Mouse (Mus musculus) embryonic facial prominence, embryonic 15.5 days (tissue): ENCODE measurements around the gene Sptbn4. TPM values are rescaled to one million over a fixed set of nuclear protein-coding genes. Genes with fewer than 3 reads are reported as not detected.

Source experiments
- ATAC-seq: fragments of 200-750 bp; cut with Nextera tagmentation; 2 replicates; pipeline ENCODE4 v1.8.0; 2017; ENCODE audit warnings: low read depth, moderate TSS enrichment; ENCODE audit not compliant: insufficient number of reproducible peaks, low FRiP score, low TSS enrichment
- H3K27ac ChIP-seq: fragments of 300-500 bp; sonication (generic); replicated peaks from 2 replicates; pipeline ENCODE4 v1.5.1; 2015; ENCODE audit warnings: mild to moderate bottlenecking, inconsistent platforms
- H3K27me3 ChIP-seq: fragments of 300-500 bp; sonication (generic); 2 replicates; pipeline ENCODE4 v1.6.1; 2015; ENCODE audit warnings: inconsistent platforms
- H3K36me3 ChIP-seq: fragments of 300-500 bp; sonication (generic); 2 replicates; pipeline ENCODE4 v1.6.1; 2015; ENCODE audit warnings: mild to moderate bottlenecking, inconsistent platforms
- H3K4me1 ChIP-seq: fragments of 300-500 bp; sonication (generic); 2 replicates; pipeline ENCODE4 v1.6.1; 2015; ENCODE audit warnings: inconsistent platforms
- H3K4me2 ChIP-seq: fragments of 300-500 bp; sonication (generic); replicated peaks from 2 replicates; pipeline ENCODE4 v1.6.1; 2015; ENCODE audit warnings: mild to moderate bottlenecking, inconsistent platforms
- H3K4me3 ChIP-seq: fragments of 300-500 bp; sonication (generic); replicated peaks from 2 replicates; pipeline ENCODE4 v1.5.1; 2015; ENCODE audit warnings: mild to moderate bottlenecking, inconsistent platforms
- H3K9ac ChIP-seq: fragments of 300-500 bp; sonication (generic); 2 replicates; pipeline ENCODE4 v1.6.1; 2015; ENCODE audit warnings: inconsistent platforms
- H3K9me3 ChIP-seq: fragments of 300-500 bp; sonication (generic); replicated peaks from 2 replicates; pipeline ENCODE4 v1.6.1; 2016; ENCODE audit warnings: inconsistent platforms
- WGBS: fragments of 180-500 bp; shearing (Covaris S2); methylation state at CpG from one replicate; pipeline ENCODE4 v1.1.7; 2015; 5-methylcytosine and 5-hydroxymethylcytosine counted together
- polyA plus RNA-seq: library from polyadenylated mRNA; unstranded; fragments of >200 nt; fragmentation: Nextera tagmentation; extraction: Ambion mirVana; gene quantifications from 2 replicates; pipeline ENCODE4 v1.2.1, GENCODE M21; 2015

Sptbn4 gene
- polyA plus RNA-seq, 1 experiment from 2014 or later = 0.85 TPM

DNA sequence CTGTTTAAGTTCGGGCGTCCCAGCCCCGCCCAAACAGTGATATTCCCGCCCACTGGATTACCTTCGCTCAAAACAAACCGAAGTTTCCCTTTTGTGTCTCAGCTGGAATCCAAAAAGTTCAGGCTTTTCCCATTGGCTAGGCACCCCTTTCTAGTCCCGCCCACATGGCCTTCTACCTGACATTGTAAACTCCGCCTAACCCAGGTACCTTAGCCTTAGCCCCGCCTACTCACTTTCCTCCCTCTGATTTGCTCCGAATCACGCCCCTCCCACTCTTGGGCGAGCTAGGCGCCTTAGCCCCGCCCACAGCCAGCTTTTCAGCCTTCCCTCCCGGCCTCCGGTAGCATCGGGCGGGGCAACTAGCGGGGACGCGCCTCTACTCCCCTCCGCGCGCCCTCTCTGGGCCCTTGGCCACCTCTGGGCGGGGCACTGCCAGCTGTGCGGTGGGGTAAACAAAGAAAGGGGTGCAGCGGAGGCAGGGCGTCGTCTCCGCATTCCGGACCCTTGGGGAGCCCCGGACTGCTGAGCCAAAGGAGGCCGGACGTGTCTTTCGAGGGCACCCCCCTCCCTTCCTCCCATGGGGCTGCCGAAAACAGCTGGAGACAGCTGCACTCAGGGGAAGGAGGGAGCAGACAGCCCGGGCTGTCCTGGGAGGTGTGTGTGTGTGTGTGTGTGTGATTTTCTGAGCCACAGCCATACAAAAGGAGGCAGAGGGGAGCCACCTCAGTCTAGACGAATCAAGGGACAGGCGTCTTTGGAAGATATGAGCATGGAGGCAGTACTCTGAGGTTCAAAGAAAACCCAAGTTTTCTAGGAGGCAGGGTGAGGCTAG is 116.6 kb downstream of the Sptbn4 start:
- Histone ChIP-seq H3K4me3 (peak overlapping the region; percentile 53), H3K36me3 (0 out of 2 replicates have a peak, but pooled peaks cover 9% of the 10 kb centered on the region), H3K4me1 (peaks cover 80% of the 10 kb centered on the region), H3K4me2 (peak overlapping the region; percentile 90), H3K9me3 (no peaks in the 10 kb centered on the region), H3K9ac (peak overlapping the region; percentile 12), H3K27ac (peak overlapping the region; percentile 87), H3K27me3 (peaks cover 52% of the 10 kb centered on the region)
- WGBS = under 1% methylated on average over 39 of the region's 39 CpGs
- peak; percentile 72 for ATAC-seq

DNA sequence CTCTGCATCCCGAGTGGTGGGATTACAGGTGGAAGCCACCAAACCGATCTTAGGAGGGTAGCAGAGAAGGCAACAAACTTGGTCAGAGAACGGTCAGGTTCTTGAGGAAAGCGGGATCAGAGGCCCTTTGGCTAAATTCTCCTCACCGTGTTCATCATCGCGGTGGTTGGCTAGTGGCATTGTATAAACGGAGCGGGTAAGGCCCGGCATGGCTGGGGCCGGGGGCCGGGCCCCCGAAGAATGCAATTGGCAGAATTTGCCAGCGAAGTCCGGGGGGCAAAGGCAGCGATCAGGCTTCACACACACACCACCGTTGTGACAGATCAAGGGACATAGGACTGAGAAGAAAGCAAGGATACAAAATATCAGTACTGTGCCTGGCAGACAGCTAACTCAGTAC is 117.5 kb downstream of the Sptbn4 start:
- Histone ChIP-seq H3K4me3 (peak overlapping the region; percentile 53), H3K27ac (no peak overlapping the region), H3K9me3 (no peaks in the 10 kb centered on the region), H3K36me3 (0 out of 2 replicates have a peak, but pooled peaks cover 9% of the 10 kb centered on the region), H3K4me2 (peak overlapping the region; percentile 90), H3K4me1 (peaks cover 79% of the 10 kb centered on the region), H3K9ac (no peak overlapping the region), H3K27me3 (peaks cover 57% of the 10 kb centered on the region)
- WGBS = 29% methylated on average over 17 of the region's 17 CpGs
- no peak for ATAC-seq

DNA sequence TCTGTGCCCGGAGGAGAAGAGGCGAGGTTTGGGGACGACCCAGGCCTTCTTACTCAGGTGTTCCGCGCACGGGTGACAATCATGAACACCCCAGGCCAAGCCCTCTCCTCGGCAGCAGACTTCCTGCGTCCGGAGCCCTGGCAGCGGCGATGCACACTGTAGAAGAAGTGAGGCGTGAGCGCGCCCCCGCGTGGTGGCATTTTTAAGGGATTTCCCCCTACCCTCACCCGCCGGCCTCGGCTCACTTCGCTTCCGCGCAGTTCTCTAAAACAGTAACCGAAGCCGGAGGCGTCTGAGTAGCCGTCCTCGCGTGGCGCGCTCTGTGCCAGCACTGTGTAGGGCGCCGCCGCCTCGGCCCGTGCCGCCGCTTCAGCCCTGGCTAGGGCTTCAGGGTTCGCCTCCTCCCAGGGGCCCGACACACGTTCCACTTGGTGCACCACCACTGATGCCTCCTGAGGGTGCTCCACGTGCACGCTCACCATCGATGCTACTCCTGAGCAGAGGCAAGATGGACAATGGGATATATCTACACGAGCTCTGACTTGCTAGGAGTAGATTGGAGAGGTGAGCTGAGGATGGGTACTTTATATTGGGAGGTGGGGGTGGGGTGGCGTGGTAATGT is 118.0 kb downstream of the Sptbn4 start:
- Histone ChIP-seq H3K27ac (no peak overlapping the region), H3K9me3 (no peaks in the 10 kb centered on the region), H3K4me3 (peak overlapping the region; percentile 53), H3K4me2 (peak overlapping the region; percentile 90), H3K27me3 (peaks cover 56% of the 10 kb centered on the region), H3K36me3 (0 out of 2 replicates have a peak, but pooled peaks cover 9% of the 10 kb centered on the region), H3K4me1 (peaks cover 74% of the 10 kb centered on the region), H3K9ac (no peak overlapping the region)
- WGBS = 3% methylated on average over 45 of the region's 45 CpGs
- ATAC-seq = 0 out of 2 replicates have a peak, but pooled peaks have one; percentile 4

DNA sequence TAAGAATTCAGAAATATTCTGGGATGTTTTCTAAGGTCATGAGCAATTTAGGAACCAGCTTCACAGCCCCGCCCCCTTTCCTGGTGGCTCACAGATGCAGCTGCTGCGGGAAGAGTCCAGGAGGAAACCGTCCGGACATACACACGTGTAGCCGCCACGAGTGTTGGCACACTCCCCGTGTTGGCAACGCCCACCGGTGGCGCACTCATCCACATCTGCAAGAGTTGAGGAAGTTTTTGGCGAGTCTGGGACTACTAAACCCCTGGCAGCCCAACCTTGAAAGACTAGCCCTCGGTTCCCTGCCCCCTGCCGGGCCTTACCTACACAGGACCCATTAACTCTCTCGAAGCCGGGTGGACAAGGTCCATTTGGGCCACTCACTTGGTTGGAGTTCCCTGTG is 118.8 kb downstream of the Sptbn4 start:
- Histone ChIP-seq H3K27ac (no peak overlapping the region), H3K4me1 (peaks cover 66% of the 10 kb centered on the region), H3K36me3 (0 out of 2 replicates have a peak, but pooled peaks cover 9% of the 10 kb centered on the region), H3K4me3 (0 out of 2 replicates have a peak overlapping the region, but pooled peaks have one; percentile 53), H3K4me2 (peak overlapping the region; percentile 90; the same call in 1 of the 2 replicates), H3K9ac (no peak overlapping the region), H3K27me3 (peaks cover 50% of the 10 kb centered on the region), H3K9me3 (no peaks in the 10 kb centered on the region)
- 36% methylated on average over 16 of the region's 16 CpGs for WGBS
- ATAC-seq = no peak

DNA sequence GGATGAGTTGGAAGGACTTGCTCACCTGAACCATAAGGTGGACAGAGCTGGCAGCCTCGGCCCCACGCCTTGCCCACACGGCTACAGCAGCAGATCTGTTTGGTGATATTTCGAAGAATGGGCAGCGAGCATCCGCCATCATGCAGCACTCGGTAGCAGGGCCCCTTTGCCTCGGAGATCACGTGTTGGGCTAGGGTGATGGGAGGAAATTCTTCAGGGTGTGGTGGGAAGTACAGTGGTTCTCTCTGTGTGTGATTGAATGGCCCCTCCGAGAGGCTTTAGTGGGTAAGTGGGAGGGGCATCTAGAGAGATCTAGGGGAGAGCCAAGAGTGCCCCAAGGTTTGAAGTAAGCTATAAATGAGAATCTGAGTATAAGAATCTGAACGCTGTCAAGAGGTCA is 119.3 kb downstream of the Sptbn4 start:
- Histone ChIP-seq H3K27me3 (peaks cover 50% of the 10 kb centered on the region), H3K4me1 (peaks cover 61% of the 10 kb centered on the region)
- ATAC-seq = no peak

DNA sequence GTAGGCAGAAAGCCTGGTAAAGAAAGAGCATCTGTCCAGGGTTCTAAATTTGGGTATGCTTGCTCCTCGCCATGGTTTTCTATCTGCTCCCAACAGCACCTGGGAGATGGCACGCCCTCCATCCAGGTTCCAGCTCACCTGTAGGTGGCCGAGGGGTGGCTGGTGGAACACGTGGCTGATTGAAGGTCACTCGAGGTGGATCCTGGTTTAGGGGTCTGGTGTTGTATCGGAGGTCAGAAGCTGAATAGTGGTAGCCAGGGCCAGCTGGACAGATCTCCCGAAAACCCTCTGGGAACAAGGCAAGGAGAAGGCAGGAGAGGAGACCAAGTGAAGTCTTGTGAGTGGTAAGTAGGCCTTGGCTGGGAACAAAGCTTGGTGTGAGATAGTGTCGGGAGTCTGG is 120.0 kb downstream of the Sptbn4 start:
- no peak overlapping the region for H3K27ac ChIP-seq
- H3K9me3 ChIP-seq = no peaks in the 10 kb centered on the region
- ATAC-seq = no peak
- 0 out of 2 replicates have a peak, but pooled peaks cover 9% of the 10 kb centered on the region for H3K36me3 ChIP-seq
- no peak overlapping the region for H3K4me3 ChIP-seq
- peaks cover 55% of the 10 kb centered on the region for H3K4me1 ChIP-seq
- H3K4me2 ChIP-seq = no peak overlapping the region
- H3K27me3 ChIP-seq = peaks cover 50% of the 10 kb centered on the region
- WGBS = 92% methylated on average over 8 of the region's 8 CpGs
- H3K9ac ChIP-seq = no peak overlapping the region

More for the DNA sequence above, 119.3 kb downstream of the Sptbn4 start:
- Histone ChIP-seq H3K4me3 (no peak overlapping the region), H3K27ac (no peak overlapping the region), H3K9me3 (no peaks in the 10 kb centered on the region), H3K4me2 (no peak overlapping the region), H3K9ac (no peak overlapping the region), H3K36me3 (0 out of 2 replicates have a peak, but pooled peaks cover 9% of the 10 kb centered on the region)
- 85% methylated on average over 11 of the region's 11 CpGs for WGBS

DNA sequence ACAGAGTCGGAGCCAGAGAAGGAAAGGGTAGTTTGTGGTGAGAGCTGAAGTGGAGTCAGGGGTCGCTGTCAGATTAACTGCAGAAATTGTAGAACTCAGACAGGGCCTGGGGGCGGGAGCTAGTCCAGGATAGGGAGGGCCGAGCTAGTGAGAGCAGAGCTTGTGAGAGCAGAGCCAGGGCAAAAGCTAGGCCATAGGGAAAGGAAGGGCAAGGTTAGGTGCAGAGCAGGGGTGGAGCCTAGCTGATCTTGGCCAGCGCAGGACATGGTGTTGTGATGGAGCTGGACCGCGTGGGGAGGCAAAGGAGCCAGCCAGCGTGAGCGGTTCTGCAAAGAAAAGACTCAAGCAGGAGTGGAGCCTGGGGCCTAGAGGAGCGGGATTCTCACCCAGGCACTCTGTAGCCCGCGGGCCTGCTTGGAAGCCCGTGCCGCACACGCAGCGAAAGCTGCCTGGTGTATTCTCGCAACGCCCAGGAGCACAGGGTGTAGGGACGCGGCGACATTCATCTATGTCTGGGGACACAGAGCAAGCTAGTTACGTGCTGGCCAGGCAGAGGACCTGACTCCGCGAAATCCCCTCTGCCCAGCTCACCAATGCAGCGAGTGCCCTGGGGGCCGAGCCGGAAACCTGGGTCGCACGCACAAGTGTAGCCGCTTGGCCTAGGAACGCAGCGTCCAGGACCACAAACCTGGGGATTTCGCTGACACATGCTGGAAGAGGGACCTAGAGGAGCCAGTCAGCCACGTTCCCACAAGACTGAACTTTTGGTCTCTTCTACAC is 121.2 kb downstream of the Sptbn4 start:
- WGBS = 39% methylated on average over 34 of the region's 34 CpGs
- no peak for ATAC-seq
- Histone ChIP-seq H3K36me3 (0 out of 2 replicates have a peak, but pooled peaks cover 9% of the 10 kb centered on the region), H3K4me3 (peak overlapping the region; percentile 29; the same call in 1 of the 2 replicates), H3K27ac (no peak overlapping the region), H3K9ac (no peak overlapping the region), H3K27me3 (peaks cover 48% of the 10 kb centered on the region), H3K4me1 (peaks cover 42% of the 10 kb centered on the region), H3K9me3 (no peaks in the 10 kb centered on the region), H3K4me2 (peak overlapping the region; percentile 49)

DNA sequence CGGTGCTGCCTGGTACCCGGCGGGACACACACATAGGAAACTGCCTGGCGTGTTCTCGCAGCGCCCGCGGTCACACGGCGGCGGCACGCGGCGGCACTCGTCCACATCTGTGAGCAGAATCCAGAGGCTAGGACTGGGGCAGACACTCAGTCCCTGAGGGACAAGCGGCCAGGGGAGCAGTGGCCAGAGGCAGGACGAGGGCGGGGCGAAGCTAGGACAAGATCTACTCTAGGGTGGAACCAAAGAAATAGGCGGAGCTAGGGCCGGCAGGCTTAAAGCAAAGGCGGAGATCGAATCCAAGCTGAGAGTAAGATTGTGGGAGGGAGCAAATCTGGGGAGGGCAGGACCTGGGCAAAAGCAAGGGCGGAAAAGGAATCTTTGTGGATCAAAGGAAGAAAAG is 121.8 kb downstream of the Sptbn4 start:
- Histone ChIP-seq H3K36me3 (0 out of 2 replicates have a peak, but pooled peaks cover 9% of the 10 kb centered on the region), H3K27me3 (peaks cover 44% of the 10 kb centered on the region), H3K4me3 (peak overlapping the region; percentile 29), H3K27ac (no peak overlapping the region), H3K9me3 (no peaks in the 10 kb centered on the region), H3K4me2 (peak overlapping the region; percentile 49), H3K9ac (no peak overlapping the region), H3K4me1 (peaks cover 36% of the 10 kb centered on the region)
- ATAC-seq = no peak
- WGBS = 9% methylated on average over 24 of the region's 24 CpGs

DNA sequence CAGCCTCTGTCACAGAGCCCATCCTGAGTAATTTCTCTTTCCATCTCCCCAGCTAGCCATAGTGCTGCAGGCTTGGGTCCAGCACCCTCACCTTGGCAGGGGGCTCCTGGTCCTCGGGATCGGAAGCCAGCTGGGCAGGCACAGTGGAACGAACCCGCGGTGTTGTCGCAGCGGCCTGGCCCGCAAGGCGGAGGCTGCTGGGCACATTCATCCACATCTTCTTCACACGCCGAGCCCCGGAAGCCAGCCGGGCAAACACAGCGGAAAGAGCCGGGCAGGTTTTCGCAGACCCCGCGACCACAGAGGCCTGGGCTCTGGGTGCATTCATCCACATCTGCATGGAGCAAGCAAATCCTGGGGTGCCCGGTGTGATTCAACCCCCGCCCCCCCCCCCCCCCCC is 122.6 kb downstream of the Sptbn4 start:
- Histone ChIP-seq H3K36me3 (0 out of 2 replicates have a peak, but pooled peaks cover 9% of the 10 kb centered on the region), H3K27me3 (peaks cover 42% of the 10 kb centered on the region), H3K4me3 (no peak overlapping the region), H3K27ac (no peak overlapping the region), H3K9me3 (no peaks in the 10 kb centered on the region), H3K4me2 (no peak overlapping the region), H3K9ac (no peak overlapping the region), H3K4me1 (peaks cover 29% of the 10 kb centered on the region)
- ATAC-seq = no peak
- WGBS = 58% methylated on average over 17 of the region's 20 CpGs

DNA sequence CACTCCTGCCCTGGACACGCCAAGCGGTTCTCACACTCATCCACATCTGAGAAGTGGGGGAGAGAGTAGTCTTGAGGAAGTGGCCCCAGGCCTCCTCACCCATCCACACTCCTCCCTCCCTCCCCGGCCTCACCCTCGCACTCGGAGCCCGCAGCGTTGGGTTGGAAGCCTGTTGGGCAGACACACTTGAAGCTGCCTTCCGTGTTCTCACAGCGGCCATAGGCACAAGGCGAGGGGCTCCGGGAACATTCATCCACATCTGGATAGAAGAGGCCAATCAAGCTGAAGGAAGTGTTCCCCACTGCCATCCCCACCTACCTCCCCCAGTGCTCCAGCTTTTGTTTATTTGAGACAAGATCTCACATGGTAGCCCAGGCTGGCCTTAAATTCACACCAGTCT is 123.3 kb downstream of the Sptbn4 start:
- H3K27me3 ChIP-seq = peaks cover 38% of the 10 kb centered on the region
- WGBS = 95% methylated on average over 11 of the region's 11 CpGs
- H3K27ac ChIP-seq = no peak overlapping the region
- ATAC-seq = no peak
- no peak overlapping the region for H3K9ac ChIP-seq
- H3K4me3 ChIP-seq = no peak overlapping the region
- H3K4me2 ChIP-seq = no peak overlapping the region
- H3K36me3 ChIP-seq = 0 out of 2 replicates have a peak, but pooled peaks cover 13% of the 10 kb centered on the region
- no peaks in the 10 kb centered on the region for H3K9me3 ChIP-seq
- H3K4me1 ChIP-seq = peaks cover 21% of the 10 kb centered on the region
